Mouse (Mus musculus): ENCODE measurements at regions not wholly inside any gene's neighbourhood (a gene's known extent, or its start where the extent isn't known, plus 50 kb on each side); places are given as distances from the start of the nearest gene placed in this dataset.

DNA sequence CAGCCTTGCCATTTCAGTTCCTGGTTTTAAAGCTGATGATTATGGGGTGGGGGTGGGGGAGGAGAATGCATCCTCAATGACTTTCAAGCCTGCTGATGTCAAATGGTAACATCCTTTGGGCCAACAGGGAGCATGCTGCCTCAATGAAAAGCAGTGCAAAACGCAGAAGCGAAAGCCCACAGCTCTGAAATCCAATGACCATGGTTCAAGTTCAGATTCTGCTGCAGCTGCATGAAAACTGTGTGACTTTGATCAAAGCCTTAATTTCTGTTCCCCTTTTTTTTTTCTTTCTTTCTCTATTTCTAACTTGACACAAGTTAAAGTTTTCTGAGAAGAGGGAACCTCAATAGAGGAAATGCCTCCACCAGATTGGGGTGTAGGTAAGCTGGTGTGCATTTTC lies 350.4 kb downstream of the Mllt3 start:
- Histone ChIP-seq H3K27me3 (ENCODE audit: control insufficient read depth, insufficient read depth, low read length) (no peaks in the 10 kb centered on the region), H3K4me3 (ENCODE audit: low read depth, low read length) (no peak overlapping the region), H3K9me3 (ENCODE audit: control insufficient read depth, low read length) (no peaks in the 10 kb centered on the region), H3K4me1 (ENCODE audit: control insufficient read depth, insufficient read depth, low read length) (no peaks in the 10 kb centered on the region), H3K36me3 (ENCODE audit: control insufficient read depth, insufficient read depth, low read length) (no peaks in the 10 kb centered on the region), H3K9ac (ENCODE audit: low read length) (no peak overlapping the region), H3K4me2 (ENCODE audit: low read depth) (no peak overlapping the region), H3K27ac (ENCODE audit: low read depth, low read length) (no peak overlapping the region)
- DNase-seq (ENCODE audit: low spot score), result no peak
- no peak for ATAC-seq (ENCODE audit: insufficient read depth, low FRiP score, low TSS enrichment)
- WGBS, result 89% methylated on average over 2 of the region's 2 CpGs

DNA sequence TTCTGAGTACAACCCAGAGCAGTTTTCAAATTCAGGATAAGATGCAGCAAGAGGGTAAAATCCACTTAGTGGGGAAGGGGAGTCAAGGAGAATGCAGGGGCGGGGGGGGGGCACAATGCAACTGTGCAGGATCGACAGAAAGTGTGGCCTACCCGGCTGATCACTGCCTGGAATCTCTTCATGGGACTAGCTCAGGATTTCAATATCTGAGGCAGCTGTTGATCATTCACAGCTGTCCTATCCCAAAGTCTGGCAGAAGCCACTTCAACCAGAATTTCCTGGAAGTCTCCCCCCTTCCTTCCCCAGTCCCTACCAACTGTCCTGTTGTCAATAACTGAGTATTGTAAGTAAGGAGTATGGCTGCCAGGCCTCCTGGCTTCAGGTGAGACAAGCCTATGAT lies 362.1 kb downstream of the Mllt3 start:
- no peak for ATAC-seq (ENCODE audit: insufficient read depth, low FRiP score, low TSS enrichment)
- no peaks in the 10 kb centered on the region for H3K9me3 ChIP-seq (ENCODE audit: control insufficient read depth, low read length)
- no peak overlapping the region for H3K9ac ChIP-seq (ENCODE audit: low read length)
- 82% methylated on average over 3 of the region's 3 CpGs for WGBS
- no peak overlapping the region for H3K4me2 ChIP-seq (ENCODE audit: low read depth)
- no peaks in the 10 kb centered on the region for H3K27me3 ChIP-seq (ENCODE audit: control insufficient read depth, insufficient read depth, low read length)
- H3K27ac ChIP-seq (ENCODE audit: low read depth, low read length), result no peak overlapping the region
- no peak overlapping the region for H3K4me3 ChIP-seq (ENCODE audit: low read depth, low read length)
- H3K4me1 ChIP-seq (ENCODE audit: control insufficient read depth, insufficient read depth, low read length), result no peaks in the 10 kb centered on the region
- no peaks in the 10 kb centered on the region for H3K36me3 ChIP-seq (ENCODE audit: control insufficient read depth, insufficient read depth, low read length)
- DNase-seq (ENCODE audit: low spot score), result no peak

DNA sequence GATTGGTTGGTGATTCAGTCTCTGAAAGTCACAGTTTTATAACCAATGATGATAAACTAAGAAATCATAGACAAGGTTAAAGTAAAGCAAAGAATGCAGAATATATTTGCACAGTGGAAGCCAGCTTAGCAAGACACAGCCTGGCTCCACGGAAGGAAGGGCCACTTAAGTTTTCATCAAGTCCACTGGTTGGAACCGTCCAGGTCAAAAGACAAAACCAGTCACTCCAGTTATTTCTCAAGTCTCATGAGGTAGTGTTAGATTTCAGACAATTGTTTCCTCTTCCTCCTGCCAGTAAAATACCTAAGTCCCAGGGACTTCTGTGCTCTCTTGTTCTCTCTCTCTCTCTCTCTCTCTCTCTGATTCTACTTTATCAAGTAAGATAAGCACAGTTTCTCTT lies 363.0 kb downstream of the Mllt3 start:
- DNase-seq (ENCODE audit: low spot score) (no peak), ATAC-seq (ENCODE audit: insufficient read depth, low FRiP score, low TSS enrichment) (no peak)
- Histone ChIP-seq H3K4me1 (ENCODE audit: control insufficient read depth, insufficient read depth, low read length) (no peaks in the 10 kb centered on the region), H3K36me3 (ENCODE audit: control insufficient read depth, insufficient read depth, low read length) (no peaks in the 10 kb centered on the region), H3K4me2 (ENCODE audit: low read depth) (no peak overlapping the region), H3K9ac (ENCODE audit: low read length) (no peak overlapping the region), H3K9me3 (ENCODE audit: control insufficient read depth, low read length) (no peaks in the 10 kb centered on the region), H3K27ac (ENCODE audit: low read depth, low read length) (no peak overlapping the region), H3K4me3 (ENCODE audit: low read depth, low read length) (no peak overlapping the region), H3K27me3 (ENCODE audit: control insufficient read depth, insufficient read depth, low read length) (no peaks in the 10 kb centered on the region)
- 74% methylated on average over 2 of the region's 2 CpGs for WGBS

DNA sequence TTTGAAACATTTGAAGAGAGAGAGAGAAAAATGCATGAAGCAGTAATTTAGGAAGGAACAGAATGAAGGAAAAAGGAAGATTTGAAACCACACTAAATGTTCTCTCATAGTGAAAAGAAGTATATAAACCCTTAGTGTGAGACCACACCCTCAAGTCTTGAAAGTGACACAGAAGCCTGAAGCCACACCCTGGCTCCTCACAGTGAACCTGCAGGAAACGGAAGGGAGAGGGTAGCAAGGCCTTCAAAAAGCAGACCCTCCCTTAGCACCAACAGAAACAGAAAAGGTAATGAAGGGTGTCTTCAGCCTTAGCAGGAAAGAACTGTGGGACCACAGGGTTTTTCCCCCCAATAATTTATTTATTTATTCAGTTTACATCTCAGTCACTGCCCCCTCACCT lies 363.7 kb downstream of the Mllt3 start:
- Histone ChIP-seq H3K4me3 (ENCODE audit: low read depth, low read length) (no peak overlapping the region), H3K9ac (ENCODE audit: low read length) (no peak overlapping the region), H3K27me3 (ENCODE audit: control insufficient read depth, insufficient read depth, low read length) (no peaks in the 10 kb centered on the region), H3K4me1 (ENCODE audit: control insufficient read depth, insufficient read depth, low read length) (no peaks in the 10 kb centered on the region), H3K4me2 (ENCODE audit: low read depth) (no peak overlapping the region), H3K27ac (ENCODE audit: low read depth, low read length) (no peak overlapping the region), H3K36me3 (ENCODE audit: control insufficient read depth, insufficient read depth, low read length) (no peaks in the 10 kb centered on the region), H3K9me3 (ENCODE audit: control insufficient read depth, low read length) (no peaks in the 10 kb centered on the region)
- DNase-seq (ENCODE audit: low spot score) (no peak), ATAC-seq (ENCODE audit: insufficient read depth, low FRiP score, low TSS enrichment) (no peak)
- 54% methylated on average over 1 of the region's 1 CpGs for WGBS

DNA sequence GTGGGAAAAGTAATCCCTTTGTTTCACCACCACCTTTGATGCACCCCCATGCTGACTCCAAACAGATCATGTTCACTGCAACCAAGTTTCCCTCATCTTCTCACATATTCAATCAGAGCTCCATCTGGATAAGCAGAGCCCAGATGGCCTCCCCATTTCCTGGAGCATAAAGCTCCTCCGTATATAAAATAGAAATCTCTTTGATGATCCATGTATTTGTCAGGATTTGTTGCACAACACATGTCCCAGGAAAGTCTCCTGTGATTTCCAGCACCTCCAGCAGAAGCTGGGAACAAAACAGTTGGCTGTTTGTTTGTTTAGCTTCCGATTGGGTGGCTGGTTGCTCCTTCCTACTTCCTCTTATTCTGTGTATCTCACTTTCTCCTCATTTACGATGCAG lies 364.9 kb downstream of the Mllt3 start:
- 44% methylated on average over 3 of the region's 3 CpGs for WGBS
- DNase-seq (ENCODE audit: low spot score) (no peak), ATAC-seq (ENCODE audit: insufficient read depth, low FRiP score, low TSS enrichment) (no peak)
- Histone ChIP-seq H3K27me3 (ENCODE audit: control insufficient read depth, insufficient read depth, low read length) (no peaks in the 10 kb centered on the region), H3K4me2 (ENCODE audit: low read depth) (no peak overlapping the region), H3K4me3 (ENCODE audit: low read depth, low read length) (no peak overlapping the region), H3K27ac (ENCODE audit: low read depth, low read length) (no peak overlapping the region), H3K9me3 (ENCODE audit: control insufficient read depth, low read length) (no peaks in the 10 kb centered on the region), H3K36me3 (ENCODE audit: control insufficient read depth, insufficient read depth, low read length) (no peaks in the 10 kb centered on the region), H3K9ac (ENCODE audit: low read length) (no peak overlapping the region), H3K4me1 (ENCODE audit: control insufficient read depth, insufficient read depth, low read length) (no peaks in the 10 kb centered on the region)

DNA sequence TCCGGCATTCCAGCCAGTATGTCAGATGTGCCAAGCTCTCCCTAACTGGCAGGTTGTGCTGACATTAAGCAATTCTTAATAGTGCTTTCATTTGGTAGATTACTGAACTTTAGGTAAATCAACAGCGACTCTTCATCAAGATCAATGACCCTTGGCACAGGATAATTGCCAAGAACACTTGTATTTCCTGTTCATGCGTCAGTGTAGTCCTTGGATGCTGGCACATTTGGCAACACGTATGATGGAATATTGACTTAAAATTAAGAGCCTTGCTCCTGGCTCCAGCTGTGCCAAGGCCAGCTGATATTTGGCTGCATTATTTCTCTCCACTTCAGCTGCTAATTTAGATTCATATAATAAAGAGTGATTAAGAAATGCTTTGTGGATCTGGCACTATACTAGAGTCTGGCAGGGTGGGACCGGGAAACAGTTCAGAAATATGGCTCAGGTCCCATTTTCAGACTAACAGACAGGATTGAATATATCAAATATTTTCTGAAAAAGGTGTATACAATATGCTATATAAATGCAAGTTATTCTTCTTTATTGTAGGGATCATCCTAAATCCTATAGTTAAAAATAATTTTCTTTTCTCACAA lies 365.5 kb downstream of the Mllt3 start:
- H3K9me3 ChIP-seq (ENCODE audit: control insufficient read depth, low read length), result no peaks in the 10 kb centered on the region
- H3K4me1 ChIP-seq (ENCODE audit: control insufficient read depth, insufficient read depth, low read length), result no peaks in the 10 kb centered on the region
- no peak overlapping the region for H3K4me3 ChIP-seq (ENCODE audit: low read depth, low read length)
- 85% methylated on average over 5 of the region's 5 CpGs for WGBS
- no peaks in the 10 kb centered on the region for H3K27me3 ChIP-seq (ENCODE audit: control insufficient read depth, insufficient read depth, low read length)
- no peak overlapping the region for H3K9ac ChIP-seq (ENCODE audit: low read length)
- ATAC-seq (ENCODE audit: insufficient read depth, low FRiP score, low TSS enrichment) (no peak), DNase-seq (ENCODE audit: low spot score) (no peak)
- no peak overlapping the region for H3K27ac ChIP-seq (ENCODE audit: low read depth, low read length)
- H3K36me3 ChIP-seq (ENCODE audit: control insufficient read depth, insufficient read depth, low read length), result no peaks in the 10 kb centered on the region
- no peak overlapping the region for H3K4me2 ChIP-seq (ENCODE audit: low read depth)

DNA sequence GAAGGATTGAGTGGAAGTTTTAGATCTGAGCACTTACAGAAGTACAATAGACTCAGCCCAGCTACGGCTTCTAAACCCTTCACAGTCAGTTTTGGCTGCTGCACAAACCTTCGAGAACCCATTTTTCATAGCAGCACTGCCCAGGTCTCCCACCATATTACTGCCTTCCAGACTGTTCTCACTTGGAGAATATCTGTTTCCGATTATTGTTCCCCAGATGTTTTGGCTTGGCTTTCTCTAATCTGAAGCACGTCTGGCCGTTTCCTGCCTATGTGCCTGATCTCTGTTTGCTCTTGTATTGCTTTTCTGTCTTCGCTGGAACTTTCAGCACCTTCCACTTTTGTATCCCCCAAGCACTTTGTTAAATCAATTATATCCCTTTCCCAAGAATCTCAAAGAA lies 368.0 kb downstream of the Mllt3 start:
- ATAC-seq (ENCODE audit: insufficient read depth, low FRiP score, low TSS enrichment) (no peak), DNase-seq (ENCODE audit: low spot score) (no peak)
- H3K36me3 ChIP-seq (ENCODE audit: control insufficient read depth, insufficient read depth, low read length), result no peaks in the 10 kb centered on the region
- H3K9ac ChIP-seq (ENCODE audit: low read length), result no peak overlapping the region
- no peaks in the 10 kb centered on the region for H3K27me3 ChIP-seq (ENCODE audit: control insufficient read depth, insufficient read depth, low read length)
- no peaks in the 10 kb centered on the region for H3K4me1 ChIP-seq (ENCODE audit: control insufficient read depth, insufficient read depth, low read length)
- H3K4me2 ChIP-seq (ENCODE audit: low read depth), result no peak overlapping the region
- no peak overlapping the region for H3K4me3 ChIP-seq (ENCODE audit: low read depth, low read length)
- WGBS, result 78% methylated on average over 6 of the region's 6 CpGs
- H3K27ac ChIP-seq (ENCODE audit: low read depth, low read length), result no peak overlapping the region
- H3K9me3 ChIP-seq (ENCODE audit: control insufficient read depth, low read length), result no peaks in the 10 kb centered on the region

DNA sequence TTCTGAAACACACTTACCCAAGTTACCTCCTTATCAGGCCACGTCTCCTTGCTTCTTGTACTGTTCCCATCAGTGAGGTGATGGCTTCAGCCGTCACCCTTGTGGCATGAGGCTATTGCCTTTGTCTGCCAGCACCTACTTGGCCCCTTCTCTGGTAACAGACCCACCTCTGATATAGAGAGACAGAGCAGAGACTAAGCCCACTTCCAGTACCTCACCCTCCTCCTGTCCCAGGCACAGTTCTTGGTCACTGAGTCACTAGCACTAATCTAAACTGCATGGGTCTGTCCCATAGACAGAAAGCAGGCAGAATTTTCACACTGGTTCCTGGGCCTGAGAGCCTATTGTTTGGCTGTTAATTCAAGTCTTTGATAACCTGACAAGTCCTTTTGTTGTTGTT lies 370.3 kb downstream of the Mllt3 start:
- Histone ChIP-seq H3K27me3 (ENCODE audit: control insufficient read depth, insufficient read depth, low read length) (no peaks in the 10 kb centered on the region), H3K9ac (ENCODE audit: low read length) (no peak overlapping the region), H3K9me3 (ENCODE audit: control insufficient read depth, low read length) (no peaks in the 10 kb centered on the region), H3K36me3 (ENCODE audit: control insufficient read depth, insufficient read depth, low read length) (no peaks in the 10 kb centered on the region), H3K27ac (ENCODE audit: low read depth, low read length) (no peak overlapping the region), H3K4me2 (ENCODE audit: low read depth) (no peak overlapping the region), H3K4me1 (ENCODE audit: control insufficient read depth, insufficient read depth, low read length) (0 out of 2 replicates have a peak, but pooled peaks cover 3% of the 10 kb centered on the region), H3K4me3 (ENCODE audit: low read depth, low read length) (no peak overlapping the region)
- 64% methylated on average over 2 of the region's 2 CpGs for WGBS
- no peak for ATAC-seq (ENCODE audit: insufficient read depth, low FRiP score, low TSS enrichment)
- no peak for DNase-seq (ENCODE audit: low spot score)

DNA sequence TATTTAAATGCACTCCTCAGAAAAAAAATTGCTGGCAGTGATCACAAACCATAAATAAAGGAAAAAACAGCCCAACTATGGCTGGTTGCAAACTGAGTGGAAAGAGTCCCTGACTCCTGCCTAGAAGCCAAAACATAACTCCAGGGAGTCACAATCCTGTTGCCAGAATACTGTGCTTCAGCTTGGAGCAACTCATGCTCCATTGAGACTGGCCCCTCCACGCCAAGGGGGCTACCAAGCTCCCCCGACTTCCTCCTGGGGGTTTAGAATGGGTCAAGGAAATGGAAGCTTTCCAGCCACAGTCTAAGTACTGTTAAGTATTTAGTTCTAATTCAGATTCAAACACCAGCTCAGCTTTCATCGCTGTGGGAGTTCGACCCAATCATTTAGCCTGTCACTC lies 374.8 kb downstream of the Mllt3 start:
- 42% methylated on average over 4 of the region's 4 CpGs for WGBS
- Histone ChIP-seq H3K36me3 (ENCODE audit: control insufficient read depth, insufficient read depth, low read length) (no peaks in the 10 kb centered on the region), H3K9ac (ENCODE audit: low read length) (no peak overlapping the region), H3K4me2 (ENCODE audit: low read depth) (no peak overlapping the region), H3K9me3 (ENCODE audit: control insufficient read depth, low read length) (no peaks in the 10 kb centered on the region), H3K27me3 (ENCODE audit: control insufficient read depth, insufficient read depth, low read length) (no peaks in the 10 kb centered on the region), H3K27ac (ENCODE audit: low read depth, low read length) (no peak overlapping the region), H3K4me3 (ENCODE audit: low read depth, low read length) (no peak overlapping the region), H3K4me1 (ENCODE audit: control insufficient read depth, insufficient read depth, low read length) (0 out of 2 replicates have a peak, but pooled peaks cover 3% of the 10 kb centered on the region)
- DNase-seq (ENCODE audit: low spot score), result no peak
- no peak for ATAC-seq (ENCODE audit: insufficient read depth, low FRiP score, low TSS enrichment)

Data from neural tube, embryonic 11.5 days (tissue).